In genomic region chr5:101523490-101523889, GRCm38 (mm10) we compare ENCODE assay signal across 10 mouse cellular contexts.
DNase-seq lines count a peak whose midpoint lies in the region; ATAC-seq and TF ChIP-seq lines count a peak whose summit lies in the region.
"Had no signal": no experiment of that assay in that cellular context is flagged by ENCODE, and none has a peak within 500 bp of the region (broad histone marks: within the 10 kb centered on the region; RNA-seq: fewer than 3 reads in every experiment).

No protein-coding gene starts in this region.

- DNase-seq in embryo, embryonic 11 days: peak; percentile 22
- DNase-seq in embryo, embryonic 10.5 days (ENCODE audit: low spot score): no peak
- peak; percentile 42 for DNase-seq in kidney, adult 9 months
- no peak for DNase-seq in kidney, postnatal 4 days
- DNase-seq in embryonic facial prominence, embryonic 14.5 days (ENCODE audit: low spot score): no peak
- DNase-seq in B cell, adult 2 months: no peak
- no peak for DNase-seq in gastrocnemius, adult 2 months
- DNase-seq: cerebellum, postnatal 25 days had no signal

- ATAC-seq in embryonic facial prominence, embryonic 14.5 days (ENCODE audit: low read depth): no peak
- no peak for ATAC-seq in midbrain, embryonic 12.5 days (ENCODE audit: low FRiP score, low read depth)

- H3K4me3 ChIP-seq in embryonic facial prominence, embryonic 14.5 days (ENCODE audit: low read depth, low read length): 0 out of 2 replicates have a peak overlapping the region, but pooled peaks have one; percentile 13
- H3K4me3 ChIP-seq in midbrain, embryonic 12.5 days: no peak overlapping the region
- no peak overlapping the region for H3K4me3 ChIP-seq in gastrocnemius, adult 2 months

- 23% methylated on average over 6 of the region's 7 CpGs for WGBS in embryonic facial prominence, embryonic 14.5 days
- WGBS in midbrain, embryonic 12.5 days: 13% methylated on average over 7 of the region's 7 CpGs

- no peaks in the 10 kb centered on the region for H3K9me3 ChIP-seq in embryonic facial prominence, embryonic 14.5 days (ENCODE audit: control insufficient read depth, low read length)
- no peaks in the 10 kb centered on the region for H3K9me3 ChIP-seq in midbrain, embryonic 12.5 days

- 0 out of 2 replicates have a peak, but pooled peaks cover 4% of the 10 kb centered on the region for H3K4me1 ChIP-seq in embryonic facial prominence, embryonic 14.5 days (ENCODE audit: control insufficient read depth, insufficient read depth, low read length)
- H3K4me1 ChIP-seq in midbrain, embryonic 12.5 days: peaks cover 36% of the 10 kb centered on the region

- H3K27me3 ChIP-seq in embryonic facial prominence, embryonic 14.5 days (replicated peaks; ENCODE audit: control insufficient read depth, insufficient read depth, low read length): peaks cover 35% of the 10 kb centered on the region
- H3K27me3 ChIP-seq in midbrain, embryonic 12.5 days: peaks cover 96% of the 10 kb centered on the region

- intact Hi-C loops in gastrocnemius, adult 2 months (cut with DNase I): no loop called here

- no peak for TF ChIP-seq CTCF in gastrocnemius, adult 2 months (IDR thresholded peaks at IDR 0.05)

- H3K36me3 ChIP-seq in embryonic facial prominence, embryonic 14.5 days (ENCODE audit: control insufficient read depth, insufficient read depth, low read length): no peaks in the 10 kb centered on the region
- no peaks in the 10 kb centered on the region for H3K36me3 ChIP-seq in midbrain, embryonic 12.5 days

- H3K27ac ChIP-seq in embryonic facial prominence, embryonic 14.5 days (replicated peaks; ENCODE audit: low read depth, low read length): no peak overlapping the region
- H3K27ac ChIP-seq in midbrain, embryonic 12.5 days (replicated peaks): no peak overlapping the region
- H3K27ac ChIP-seq in gastrocnemius, adult 2 months: no peak overlapping the region
- H3K27ac ChIP-seq: macrophage had no signal

- H3K9ac ChIP-seq in embryonic facial prominence, embryonic 14.5 days (ENCODE audit: low read depth, low read length): peak overlapping the region; percentile 25; the same call in 1 of the 2 replicates
- no peak overlapping the region for H3K9ac ChIP-seq in midbrain, embryonic 12.5 days (replicated peaks)

- peak overlapping the region; percentile 42 for H3K4me2 ChIP-seq in embryonic facial prominence, embryonic 14.5 days (ENCODE audit: low read depth, low read length)
- H3K4me2 ChIP-seq in midbrain, embryonic 12.5 days (replicated peaks): peak overlapping the region; percentile 7; the same call in 1 of the 2 replicates

Comparison
In these comparisons a context has a peak if more than half of its experiments do, and no peak if none do; other contexts are left out.
1. DNase-seq: peak in embryo, embryonic 11 days (single experiment) and kidney, adult 9 months (single experiment); none in embryo, embryonic 10.5 days (single experiment), kidney, postnatal 4 days (0 of 2), embryonic facial prominence, embryonic 14.5 days (single experiment), B cell, adult 2 months (0 of 2) and gastrocnemius, adult 2 months (single experiment).